Mouse (Mus musculus) hindbrain, embryonic 15.5 days (tissue): ENCODE data around the gene Amy1. TPM values are rescaled to one million over a fixed set of nuclear protein-coding genes. Genes with fewer than 3 reads are reported as not detected.
A peak's percentile ranks its signal among the peaks of the same experiment; 100 is the strongest.
"Not testable (repeated sequence)": the region's sequence is repeated elsewhere in the genome, so short reads cannot be mapped to it uniquely, and the experiment has no call there.

Source experiments
- ATAC-seq: fragments of 200-750 bp; cut with Nextera tagmentation; 2 replicates; pipeline ENCODE4 v1.8.0; 2017; ENCODE audit warnings: low read depth, moderate number of reproducible peaks, moderate TSS enrichment; ENCODE audit not compliant: low FRiP score
- H3K27ac ChIP-seq: fragments of 300-500 bp; sonication (generic); replicated peaks from 2 replicates; pipeline ENCODE4 v1.5.1; 2015; ENCODE audit warnings: mild to moderate bottlenecking, inconsistent platforms
- H3K27me3 ChIP-seq: fragments of 300-500 bp; sonication (generic); 2 replicates; pipeline ENCODE4 v1.6.1; 2015; ENCODE audit warnings: control low read depth, inconsistent platforms
- H3K36me3 ChIP-seq: fragments of 300-500 bp; sonication (generic); 2 replicates; pipeline ENCODE4 v1.6.1; 2015; ENCODE audit warnings: control low read depth, inconsistent platforms
- H3K4me1 ChIP-seq: fragments of 300-500 bp; sonication (generic); replicated peaks from 2 replicates; pipeline ENCODE4 v1.6.1; 2015; ENCODE audit warnings: control low read depth, inconsistent platforms
- H3K4me2 ChIP-seq: fragments of 300-500 bp; sonication (generic); 2 replicates; pipeline ENCODE4 v1.6.1; 2015; ENCODE audit warnings: moderate library complexity, mild to moderate bottlenecking, inconsistent platforms
- H3K4me3 ChIP-seq: fragments of 300-500 bp; sonication (generic); 2 replicates; pipeline ENCODE4 v1.5.1; 2015; ENCODE audit warnings: mild to moderate bottlenecking, inconsistent platforms
- H3K9ac ChIP-seq: fragments of 300-500 bp; sonication (generic); 2 replicates; pipeline ENCODE4 v1.6.1; 2015; ENCODE audit warnings: inconsistent platforms
- H3K9me3 ChIP-seq: fragments of 300-500 bp; sonication (generic); 2 replicates; pipeline ENCODE4 v1.6.1; 2016; ENCODE audit warnings: control low read depth, inconsistent platforms
- WGBS: fragments of 180-500 bp; shearing (Covaris S2); methylation state at CpG from one replicate; pipeline ENCODE4 v1.1.7; 2015; 5-methylcytosine and 5-hydroxymethylcytosine counted together
- polyA plus RNA-seq: library from polyadenylated mRNA; unstranded; fragments of >200 nt; fragmentation: Nextera tagmentation; extraction: Ambion mirVana; gene quantifications from 2 replicates; pipeline ENCODE4 v1.2.1, GENCODE M21; 2015

The Amy1 gene
- 19.9 TPM in 2 replicates for polyA plus RNA-seq

DNA sequence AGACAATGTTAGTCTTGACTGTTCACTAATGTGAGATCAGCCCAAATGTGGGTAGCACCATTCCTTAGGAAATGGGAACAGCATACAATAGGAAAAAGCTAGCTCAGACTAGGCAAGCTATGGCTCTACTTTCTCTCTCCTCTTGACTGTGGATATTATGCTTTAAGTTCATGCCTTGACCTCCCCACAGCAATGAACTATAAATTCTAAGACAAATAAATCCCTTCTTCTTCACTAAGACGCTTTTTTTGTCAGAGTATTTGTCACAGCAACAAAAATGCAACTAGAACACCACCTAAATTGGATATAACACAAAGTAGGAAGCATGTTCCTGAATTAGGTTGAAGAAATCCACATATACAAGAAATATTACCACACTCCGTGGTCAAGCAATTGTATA lies at the start of gene Amy1:
TSS of gene Amy1 (minus strand) at position 101 of the 400 bp plus-strand sequence.
- Histone ChIP-seq H3K9ac (no peak within 1 kb of the TSS), H3K27me3 (no peaks in the 10 kb centered on the region), H3K4me1 (no peaks in the 10 kb centered on the region), H3K4me2 (no peak within 1 kb of the TSS), H3K9me3 (no peaks in the 10 kb centered on the region), H3K4me3 (no peak within 1 kb of the TSS), H3K27ac (no peak within 1 kb of the TSS), H3K36me3 (peaks cover 37% of the 10 kb centered on the region)
- no peak for ATAC-seq
- 95% methylated on average over 2 of the region's 2 CpGs for WGBS

DNA sequence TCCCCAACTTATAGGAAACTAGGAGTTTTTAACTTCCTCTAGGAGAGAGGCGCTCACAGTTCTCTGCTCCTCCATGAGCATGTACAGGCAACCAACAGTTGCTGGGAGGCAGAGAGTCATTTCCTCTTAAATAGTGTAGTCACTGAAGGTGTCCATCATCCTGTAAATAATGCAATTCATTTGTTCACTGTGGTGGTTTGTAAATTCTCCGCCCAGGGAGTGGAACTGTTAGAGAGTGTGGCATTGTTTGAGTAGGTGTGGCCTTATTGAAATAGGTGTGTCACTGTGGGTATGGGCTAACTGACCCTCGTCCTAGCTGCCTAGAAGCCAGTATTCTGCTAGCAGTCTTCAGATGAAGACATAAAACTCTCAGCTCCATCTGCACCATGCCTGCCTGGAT lies 47.8 kb upstream of the Amy1 start:
- ATAC-seq, result no peak
- H3K36me3 ChIP-seq, result no peaks in the 10 kb centered on the region
- WGBS, result 84% methylated on average over 3 of the region's 3 CpGs
- H3K27ac ChIP-seq, result no peak overlapping the region
- H3K4me3 ChIP-seq, result no peak overlapping the region
- H3K27me3 ChIP-seq, result no peaks in the 10 kb centered on the region
- H3K9me3 ChIP-seq, result no peaks in the 10 kb centered on the region
- no peaks in the 10 kb centered on the region for H3K4me1 ChIP-seq
- no peak overlapping the region for H3K9ac ChIP-seq
- H3K4me2 ChIP-seq, result no peak overlapping the region

DNA sequence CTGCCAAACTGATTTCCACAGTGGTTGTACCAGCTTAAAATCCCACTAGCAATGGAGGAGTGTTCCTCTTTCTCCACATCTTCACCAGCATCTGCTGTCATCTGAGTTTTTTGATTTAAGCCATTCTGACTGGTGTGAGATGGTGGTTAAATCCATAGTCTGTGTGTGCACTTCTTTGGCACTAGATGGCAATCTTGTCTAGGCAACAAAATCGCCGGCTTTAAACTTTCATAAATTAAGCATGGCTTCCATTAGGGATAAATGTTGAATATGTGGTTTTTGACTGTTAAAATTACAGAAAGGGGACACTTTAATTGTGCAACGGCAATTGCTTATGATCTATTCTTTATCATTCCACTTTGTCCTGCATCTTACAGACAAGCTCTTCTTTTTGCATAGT lies 44.9 kb upstream of the Amy1 start:
- ATAC-seq, result 0 out of 2 replicates have a peak, but pooled peaks have one; percentile 34
- H3K4me2 ChIP-seq, H3K27me3 ChIP-seq, H3K36me3 ChIP-seq, H3K9me3 ChIP-seq, H3K9ac ChIP-seq, H3K27ac ChIP-seq, H3K4me3 ChIP-seq, H3K4me1 ChIP-seq: not testable (repeated sequence)
- WGBS, result 45% methylated on average over 3 of the region's 3 CpGs

DNA sequence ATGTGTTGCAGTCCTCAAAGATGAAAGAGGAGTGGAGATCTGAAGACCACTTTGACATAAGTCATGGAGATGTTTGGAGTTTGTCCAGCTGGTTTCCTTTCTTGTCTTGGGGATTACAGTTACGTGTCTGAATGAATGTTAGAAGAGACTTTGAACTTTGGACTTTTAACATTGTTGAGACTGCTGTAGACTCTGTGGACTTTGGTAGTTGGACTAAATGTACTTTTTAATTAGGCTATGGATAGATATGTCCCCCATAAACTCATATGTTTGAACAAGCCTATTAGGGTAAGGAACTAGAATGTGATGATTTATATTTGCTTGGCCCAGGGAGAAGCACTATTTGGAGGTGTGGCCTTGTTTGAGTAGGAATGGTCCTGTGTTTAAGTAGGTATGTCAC lies 33.0 kb upstream of the Amy1 start:
- H3K36me3 ChIP-seq, result no peaks in the 10 kb centered on the region
- no peak overlapping the region for H3K27ac ChIP-seq
- no peak overlapping the region for H3K4me2 ChIP-seq
- no peak for ATAC-seq
- H3K9ac ChIP-seq, result no peak overlapping the region
- no peaks in the 10 kb centered on the region for H3K9me3 ChIP-seq
- H3K4me1 ChIP-seq, result no peaks in the 10 kb centered on the region
- 95% methylated on average over 1 of the region's 1 CpGs for WGBS
- no peak overlapping the region for H3K4me3 ChIP-seq
- H3K27me3 ChIP-seq, result no peaks in the 10 kb centered on the region

DNA sequence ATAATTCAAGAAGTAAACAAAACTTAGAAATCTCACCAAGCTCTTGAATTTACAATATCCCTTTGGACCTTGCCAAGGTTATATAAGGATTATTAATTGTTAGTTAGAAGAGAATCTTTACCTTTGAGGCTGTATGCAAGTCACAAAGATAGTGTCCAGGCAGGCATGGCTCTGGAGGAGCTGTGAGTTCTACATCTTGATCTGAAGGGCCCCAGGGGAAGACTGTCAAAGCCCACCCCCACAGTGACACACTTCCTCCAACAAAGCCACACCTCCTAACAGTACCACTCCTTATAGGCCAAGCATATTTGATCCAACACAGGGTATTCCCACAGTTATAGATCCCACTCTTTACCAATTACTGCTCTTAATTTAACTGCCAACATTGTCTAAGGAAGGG lies 27.7 kb upstream of the Amy1 start:
- no peak overlapping the region for H3K27ac ChIP-seq
- no peak overlapping the region for H3K4me3 ChIP-seq
- no peaks in the 10 kb centered on the region for H3K36me3 ChIP-seq
- no peak overlapping the region for H3K4me2 ChIP-seq
- peaks cover 7% of the 10 kb centered on the region; the same call in 1 of the 2 replicates for H3K4me1 ChIP-seq
- no peaks in the 10 kb centered on the region for H3K27me3 ChIP-seq
- H3K9ac ChIP-seq, result no peak overlapping the region
- H3K9me3 ChIP-seq, result no peaks in the 10 kb centered on the region
- no peak for ATAC-seq

DNA sequence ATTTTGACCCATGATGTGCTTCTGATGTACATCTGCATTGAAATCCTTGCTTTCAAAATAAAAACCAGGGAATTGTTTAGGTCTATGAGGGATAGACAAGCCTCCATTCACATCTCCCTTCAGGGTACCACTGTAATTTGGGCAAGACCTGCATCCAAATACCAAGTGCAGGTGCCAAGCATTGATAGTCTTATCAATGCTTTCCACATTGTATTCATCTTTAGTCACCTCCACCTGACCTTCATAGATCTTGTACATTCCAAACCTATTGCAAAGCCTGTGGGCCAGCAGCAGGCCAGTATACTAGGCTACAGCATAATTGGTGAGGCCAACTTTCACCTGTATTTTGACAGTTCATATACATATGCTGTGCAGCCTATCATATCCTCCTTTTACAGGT lies 25.1 kb upstream of the Amy1 start:
- Histone ChIP-seq H3K9me3 (no peaks in the 10 kb centered on the region), H3K4me2 (no peak overlapping the region), H3K4me3 (no peak overlapping the region), H3K36me3 (peaks cover 3% of the 10 kb centered on the region; the same call in 1 of the 2 replicates), H3K27ac (no peak overlapping the region), H3K4me1 (peaks cover 12% of the 10 kb centered on the region), H3K9ac (no peak overlapping the region), H3K27me3 (no peaks in the 10 kb centered on the region)
- ATAC-seq, result no peak

DNA sequence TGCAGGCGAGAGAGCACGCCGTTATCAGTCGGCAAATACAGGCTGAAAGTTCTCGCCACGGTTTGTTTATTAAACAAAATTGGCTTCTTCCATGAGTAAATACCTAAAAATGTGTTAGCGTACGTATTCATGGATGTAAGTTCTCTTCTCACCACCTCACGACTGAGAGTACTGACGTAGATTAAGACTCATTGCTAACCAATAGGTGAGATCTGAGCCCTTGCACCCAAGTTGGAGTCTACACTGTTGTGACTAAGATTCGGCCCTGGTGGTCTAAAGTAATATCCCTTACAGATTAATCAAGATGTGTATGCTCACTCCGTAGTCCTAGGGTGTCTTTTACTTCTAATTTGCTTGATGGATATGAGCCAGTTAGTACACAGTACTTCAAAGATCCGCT lies 24.1 kb upstream of the Amy1 start:
- Histone ChIP-seq H3K27ac (peak overlapping the region; percentile 98), H3K4me1 (peaks cover 12% of the 10 kb centered on the region), H3K9ac (peak overlapping the region; percentile 79), H3K36me3 (peaks cover 3% of the 10 kb centered on the region; the same call in 1 of the 2 replicates), H3K4me3 (peak overlapping the region; percentile 59), H3K4me2 (peak overlapping the region; percentile 74), H3K9me3 (no peaks in the 10 kb centered on the region), H3K27me3 (no peaks in the 10 kb centered on the region)
- WGBS, result 19% methylated on average over 13 of the region's 13 CpGs
- ATAC-seq, result no peak

DNA sequence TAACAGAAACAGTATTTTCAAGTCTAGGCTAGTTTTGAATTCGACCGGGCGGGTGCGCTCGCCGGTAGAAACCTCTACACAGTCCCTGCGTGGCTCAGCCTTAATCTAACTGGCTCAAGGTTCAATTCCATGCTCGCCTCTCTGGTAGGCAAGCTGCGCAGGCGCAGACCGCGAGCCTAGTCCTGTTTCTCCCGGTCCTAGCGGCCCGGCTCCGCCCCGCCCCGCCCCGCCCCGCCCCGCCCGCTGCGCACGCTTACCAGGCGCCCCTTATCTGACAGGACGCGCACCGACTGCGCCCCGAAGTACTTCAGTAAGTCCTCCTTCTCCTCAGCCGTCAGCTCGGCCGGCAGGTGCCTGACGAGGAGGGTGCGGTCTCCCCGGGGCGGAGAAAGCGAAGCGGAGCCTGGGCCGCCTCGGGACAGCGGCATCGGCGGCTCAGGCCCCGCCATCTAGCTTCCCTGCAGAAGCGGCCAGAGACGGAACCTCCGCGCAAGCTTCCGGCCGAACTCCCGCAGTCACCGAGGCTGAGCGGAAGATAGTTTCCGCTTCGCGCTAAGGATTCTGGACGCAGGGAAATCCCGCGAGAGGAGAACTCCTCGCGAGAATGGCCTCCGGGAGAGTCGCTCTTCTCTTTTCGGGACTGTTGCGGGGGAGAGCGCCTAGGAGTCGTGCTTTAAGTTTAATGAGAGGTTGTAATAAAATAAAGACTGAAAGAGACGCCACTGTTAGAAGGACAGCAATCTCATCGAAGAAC lies 23.3 kb upstream of the Amy1 start, which contains the start of gene Rnpc3:
TSS of gene Rnpc3 (minus strand) at position 544 of the 754 bp plus-strand sequence.
- H3K27ac ChIP-seq, result peak within 1 kb of the TSS; percentile 98
- H3K27me3 ChIP-seq, result no peaks in the 10 kb centered on the region
- no peaks in the 10 kb centered on the region for H3K9me3 ChIP-seq
- ATAC-seq, result peak; percentile 99
- WGBS, result under 1% methylated on average over 70 of the region's 70 CpGs
- peak within 1 kb of the TSS; percentile 59 for H3K4me3 ChIP-seq
- H3K9ac ChIP-seq, result peak within 1 kb of the TSS; percentile 79
- H3K4me2 ChIP-seq, result peak within 1 kb of the TSS; percentile 74
- H3K36me3 ChIP-seq, result peaks cover 3% of the 10 kb centered on the region; the same call in 1 of the 2 replicates
- peaks cover 12% of the 10 kb centered on the region for H3K4me1 ChIP-seq

DNA sequence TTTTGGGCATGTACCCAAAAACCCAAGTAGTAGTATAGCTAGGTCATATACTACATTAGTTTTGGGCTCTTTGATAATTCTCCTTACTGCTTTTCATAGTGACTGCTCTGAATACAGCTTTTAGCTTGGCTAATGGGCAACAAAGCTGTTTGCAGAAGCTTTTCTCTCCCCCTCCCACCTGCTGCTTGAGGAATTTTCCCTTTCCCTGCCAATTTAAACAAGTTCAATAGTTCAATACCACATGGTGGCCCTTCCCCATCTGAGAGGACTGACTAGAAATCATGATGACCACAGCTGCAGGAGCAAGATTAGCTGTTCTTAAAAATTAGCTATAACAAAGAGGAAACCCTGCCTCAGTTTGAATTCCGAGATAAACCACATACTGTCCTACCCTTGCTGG lies 15.7 kb downstream of the Amy1 start:
- no peaks in the 10 kb centered on the region for H3K9me3 ChIP-seq
- H3K27me3 ChIP-seq, result no peaks in the 10 kb centered on the region
- ATAC-seq, result no peak
- H3K9ac ChIP-seq, result no peak overlapping the region
- no peak overlapping the region for H3K4me3 ChIP-seq
- no peak overlapping the region for H3K27ac ChIP-seq
- H3K36me3 ChIP-seq, result peaks cover 10% of the 10 kb centered on the region
- H3K4me2 ChIP-seq, result no peak overlapping the region
- no peaks in the 10 kb centered on the region for H3K4me1 ChIP-seq
- WGBS, result 57% methylated on average over 1 of the region's 1 CpGs

DNA sequence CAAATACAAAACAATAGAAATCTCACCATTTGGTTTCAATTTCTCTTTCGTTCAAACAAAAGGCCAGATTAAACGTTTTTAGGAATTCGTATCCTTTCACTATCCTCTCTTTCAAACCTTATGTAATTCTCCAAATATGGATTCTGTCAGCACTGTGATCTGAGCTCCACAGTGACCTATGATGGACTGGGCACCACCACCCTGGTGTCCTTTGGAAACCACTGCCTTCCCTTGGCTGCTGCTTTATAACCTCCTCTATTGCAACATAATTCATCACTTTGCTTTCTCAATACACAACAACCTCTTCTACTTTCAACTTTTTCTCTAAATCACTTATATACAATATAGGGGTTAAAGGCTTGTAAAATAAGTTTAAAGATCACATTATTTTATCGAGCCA lies 31.9 kb downstream of the Amy1 start:
- Histone ChIP-seq H3K9ac (no peak overlapping the region), H3K4me2 (no peak overlapping the region), H3K36me3 (no peaks in the 10 kb centered on the region), H3K27ac (no peak overlapping the region), H3K4me1 (no peaks in the 10 kb centered on the region), H3K9me3 (no peaks in the 10 kb centered on the region), H3K27me3 (no peaks in the 10 kb centered on the region), H3K4me3 (no peak overlapping the region)
- ATAC-seq, result no peak
- 87% methylated on average over 4 of the region's 4 CpGs for WGBS

DNA sequence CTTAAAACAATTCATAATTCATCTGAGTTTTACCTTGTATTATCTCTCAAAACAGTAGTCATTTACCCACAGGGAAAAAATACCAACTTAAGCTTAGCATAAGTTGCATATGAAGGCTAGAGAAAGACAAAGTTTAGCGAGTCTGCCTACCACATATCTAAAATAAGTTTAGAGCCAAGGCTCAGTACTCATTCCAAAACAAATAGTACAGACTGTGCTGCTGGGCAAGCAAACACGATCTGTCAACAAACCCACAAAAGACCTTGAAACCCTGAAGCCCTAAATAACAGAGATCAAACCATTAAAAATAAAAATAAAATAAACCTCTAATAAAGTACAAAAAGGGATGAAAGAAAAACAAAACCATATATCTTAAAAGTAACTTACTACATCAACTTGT lies 32.4 kb downstream of the Amy1 start:
- Histone ChIP-seq H3K4me3 (no peak overlapping the region), H3K27ac (no peak overlapping the region), H3K4me1 (no peaks in the 10 kb centered on the region), H3K9ac (no peak overlapping the region), H3K36me3 (no peaks in the 10 kb centered on the region), H3K4me2 (no peak overlapping the region), H3K27me3 (no peaks in the 10 kb centered on the region), H3K9me3 (no peaks in the 10 kb centered on the region)
- 82% methylated on average over 2 of the region's 2 CpGs for WGBS
- no peak for ATAC-seq

DNA sequence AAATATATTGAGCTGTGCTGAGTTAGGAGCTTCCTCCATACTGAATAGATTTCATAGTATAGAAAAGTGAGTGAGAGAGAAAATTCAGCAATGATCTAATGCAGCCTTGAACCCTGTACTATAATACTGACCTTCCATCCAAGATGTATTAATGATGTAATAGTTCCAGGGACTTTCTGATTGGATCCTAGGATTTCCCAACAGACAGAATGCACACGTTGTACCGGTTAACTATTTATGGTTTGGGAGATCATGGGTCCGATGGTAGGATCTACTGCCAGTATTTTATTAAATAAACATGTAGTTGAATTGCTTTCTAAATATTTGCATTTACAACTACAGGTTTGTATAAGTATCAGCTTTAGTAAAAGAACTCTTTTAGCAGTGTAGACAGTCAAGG lies 34.3 kb downstream of the Amy1 start:
- ATAC-seq, result no peak
- no peak overlapping the region for H3K27ac ChIP-seq
- no peaks in the 10 kb centered on the region for H3K9me3 ChIP-seq
- no peaks in the 10 kb centered on the region for H3K36me3 ChIP-seq
- H3K27me3 ChIP-seq, result no peaks in the 10 kb centered on the region
- no peaks in the 10 kb centered on the region for H3K4me1 ChIP-seq
- H3K4me3 ChIP-seq, result no peak overlapping the region
- no peak overlapping the region for H3K9ac ChIP-seq
- H3K4me2 ChIP-seq, result no peak overlapping the region
- WGBS, result 83% methylated on average over 3 of the region's 3 CpGs

DNA sequence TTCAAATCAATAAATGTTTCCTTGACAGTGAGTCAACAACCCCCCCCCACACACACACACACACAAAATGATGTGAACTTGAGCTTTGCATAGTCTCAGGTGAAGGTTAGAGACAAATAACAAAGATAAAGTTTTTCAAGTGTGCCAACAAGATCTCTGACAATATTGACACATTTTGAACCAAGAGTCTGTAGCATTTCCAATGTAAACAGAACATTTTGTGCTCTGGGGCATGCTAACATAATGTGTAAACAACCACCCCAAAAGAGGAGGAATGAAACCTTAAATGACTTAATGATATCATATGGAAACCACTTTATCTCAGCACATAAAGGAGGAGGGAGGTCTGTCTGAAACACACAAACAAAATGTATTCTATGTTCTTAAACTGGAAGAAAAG lies 66.8 kb downstream of the Amy1 start:
- Histone ChIP-seq H3K27ac (no peak overlapping the region), H3K36me3 (no peaks in the 10 kb centered on the region), H3K4me3 (no peak overlapping the region), H3K9me3 (no peaks in the 10 kb centered on the region), H3K4me2 (no peak overlapping the region), H3K27me3 (no peaks in the 10 kb centered on the region), H3K9ac (no peak overlapping the region), H3K4me1 (no peaks in the 10 kb centered on the region)
- no peak for ATAC-seq
